Mouse (Mus musculus) forebrain, embryonic 12.5 days (tissue): ENCODE results near the gene Hebp2. TPM values are rescaled to one million over a fixed set of nuclear protein-coding genes. Genes with fewer than 3 reads are reported as not detected.
A peak's percentile ranks its signal among the peaks of the same experiment; 100 is the strongest.

Source experiments
- ATAC-seq: fragments of 200-750 bp; cut with Nextera tagmentation; 2 replicates; pipeline ENCODE4 v1.8.0; 2017; ENCODE audit warnings: moderate TSS enrichment; ENCODE audit not compliant: low FRiP score
- H3K27ac ChIP-seq: fragments of 300-500 bp; sonication (generic); 2 replicates; pipeline ENCODE4 v1.5.1; 2016; ENCODE audit warnings: mild to moderate bottlenecking
- H3K27me3 ChIP-seq: fragments of 300-500 bp; sonication (generic); 2 replicates; pipeline ENCODE4 v1.6.1; 2016; ENCODE audit warnings: mild to moderate bottlenecking
- H3K36me3 ChIP-seq: fragments of 300-500 bp; sonication (generic); replicated peaks from 2 replicates; pipeline ENCODE4 v1.6.1; 2016; ENCODE audit warnings: mild to moderate bottlenecking
- H3K4me1 ChIP-seq: fragments of 300-500 bp; sonication (generic); 2 replicates; pipeline ENCODE4 v1.6.1; 2016
- H3K4me2 ChIP-seq: fragments of 300-500 bp; sonication (generic); 2 replicates; pipeline ENCODE4 v1.6.1; 2016; ENCODE audit warnings: mild to moderate bottlenecking, moderate library complexity
- H3K4me3 ChIP-seq: fragments of 300-500 bp; sonication (generic); replicated peaks from 2 replicates; pipeline ENCODE4 v1.5.1; 2016; ENCODE audit warnings: mild to moderate bottlenecking
- H3K9ac ChIP-seq: fragments of 300-500 bp; sonication (generic); 2 replicates; pipeline ENCODE4 v1.6.1; 2016; ENCODE audit warnings: mild to moderate bottlenecking
- H3K9me3 ChIP-seq: fragments of 300-500 bp; sonication (generic); 2 replicates; pipeline ENCODE4 v1.6.1; 2016
- WGBS: fragments of 180-500 bp; shearing (Covaris S2); methylation state at CpG from one replicate; pipeline ENCODE4 v1.1.7; 2016; 5-methylcytosine and 5-hydroxymethylcytosine counted together
- polyA plus RNA-seq: library from polyadenylated mRNA; unstranded; fragments of >200 nt; fragmentation: Nextera tagmentation; extraction: Ambion mirVana; gene quantifications from 2 replicates; pipeline ENCODE4 v1.2.1, GENCODE M21; 2016

Gene Hebp2
- polyA plus RNA-seq, 1 experiment from 2014 or later: 8.8 TPM

DNA sequence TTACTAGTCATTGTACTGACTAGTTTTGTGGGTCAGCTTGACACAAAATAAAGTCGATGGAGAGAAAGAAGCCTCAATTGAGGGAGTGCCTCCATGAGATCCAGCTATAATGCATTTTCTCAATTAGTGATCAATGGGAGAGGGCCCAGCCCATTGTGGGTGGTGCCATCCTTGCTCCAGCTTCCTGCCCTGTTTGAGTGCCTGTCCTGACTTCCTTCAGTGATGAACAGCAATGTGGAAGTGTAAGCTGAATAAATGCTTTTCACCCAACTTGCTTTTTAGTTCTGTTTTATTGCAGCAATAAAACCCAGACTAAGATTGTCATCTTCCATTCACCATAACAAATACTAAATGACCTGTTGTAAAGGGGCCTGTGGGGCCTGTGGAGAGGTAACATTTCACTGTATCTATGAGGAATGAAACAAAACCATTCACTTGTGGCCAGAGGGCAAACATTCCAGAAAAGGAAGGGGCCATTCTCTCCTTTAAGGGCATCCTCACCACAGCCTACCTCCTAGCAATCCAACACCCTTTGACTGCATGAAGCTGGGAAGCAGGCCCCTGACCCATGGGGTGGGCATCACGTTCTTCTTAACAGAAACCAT, 37.9 kb downstream of the Hebp2 start:
- no peak overlapping the region for H3K27ac ChIP-seq
- WGBS: 75% methylated on average over 2 of the region's 2 CpGs
- H3K4me1 ChIP-seq: peaks cover 35% of the 10 kb centered on the region
- no peak overlapping the region for H3K4me2 ChIP-seq
- no peaks in the 10 kb centered on the region for H3K27me3 ChIP-seq
- no peak overlapping the region for H3K4me3 ChIP-seq
- no peak overlapping the region for H3K9ac ChIP-seq
- H3K36me3 ChIP-seq: 0 out of 2 replicates have a peak, but pooled peaks cover 7% of the 10 kb centered on the region
- H3K9me3 ChIP-seq: no peaks in the 10 kb centered on the region
- ATAC-seq: no peak

GRCm38 (mm10) chr10:18506501-18506946, 39.4 kb downstream of the Hebp2 start:
- 46% methylated on average over 6 of the region's 6 CpGs for WGBS
- Histone ChIP-seq H3K9me3 (no peaks in the 10 kb centered on the region), H3K4me1 (peaks cover 35% of the 10 kb centered on the region), H3K4me3 (no peak overlapping the region), H3K27ac (peak overlapping the region; percentile 48; the same call in 1 of the 2 replicates), H3K27me3 (no peaks in the 10 kb centered on the region), H3K36me3 (0 out of 2 replicates have a peak, but pooled peaks cover 5% of the 10 kb centered on the region), H3K4me2 (no peak overlapping the region), H3K9ac (no peak overlapping the region)
- ATAC-seq: no peak

DNA sequence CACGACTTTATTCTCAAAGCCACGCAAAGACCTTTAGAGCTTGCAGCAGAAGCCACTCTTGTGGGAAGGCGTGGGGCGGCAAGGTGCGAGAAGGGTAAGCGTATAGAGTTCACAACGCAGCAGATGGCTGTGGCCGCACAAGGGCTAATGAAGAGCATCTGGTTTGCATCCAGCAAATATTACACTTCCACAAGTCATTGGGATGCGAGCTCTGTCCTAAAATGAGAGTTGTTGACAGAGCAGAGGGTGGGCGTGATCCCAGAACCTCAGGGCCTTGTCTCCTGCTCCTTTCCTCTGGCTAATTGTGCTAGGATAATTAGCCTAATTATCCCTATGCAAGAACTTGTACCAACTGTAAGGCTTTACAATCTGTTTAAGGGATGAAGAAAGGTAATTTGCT, 40.2 kb downstream of the Hebp2 start:
- peak; percentile 86; the same call in 1 of the 2 replicates for ATAC-seq
- H3K9me3 ChIP-seq: no peaks in the 10 kb centered on the region
- H3K9ac ChIP-seq: no peak overlapping the region
- H3K4me2 ChIP-seq: no peak overlapping the region
- H3K27me3 ChIP-seq: no peaks in the 10 kb centered on the region
- 0 out of 2 replicates have a peak, but pooled peaks cover 4% of the 10 kb centered on the region for H3K36me3 ChIP-seq
- 38% methylated on average over 10 of the region's 10 CpGs for WGBS
- peak overlapping the region; percentile 50; the same call in 1 of the 2 replicates for H3K27ac ChIP-seq
- H3K4me1 ChIP-seq: peaks cover 35% of the 10 kb centered on the region
- no peak overlapping the region for H3K4me3 ChIP-seq

DNA sequence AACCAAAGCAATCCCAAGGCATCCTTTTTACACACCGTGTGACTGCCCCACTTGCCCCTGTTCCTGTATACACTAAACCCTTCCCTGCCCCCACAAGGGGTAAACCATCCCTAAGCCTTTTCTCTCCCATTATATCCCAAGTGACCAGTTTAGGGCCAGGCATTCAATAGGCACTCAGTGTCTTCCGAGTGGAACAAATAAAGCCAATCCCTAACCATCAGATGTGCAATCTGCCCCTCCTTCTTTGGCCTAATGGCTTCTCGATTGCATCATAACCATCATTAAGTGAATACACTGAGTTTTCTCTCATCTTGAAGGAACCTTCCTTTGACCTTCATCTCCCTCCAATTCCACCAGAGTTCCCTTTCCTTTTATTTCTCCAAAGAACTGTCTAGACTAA, 43.9 kb downstream of the Hebp2 start:
- H3K27ac ChIP-seq: no peak overlapping the region
- no peak overlapping the region for H3K4me3 ChIP-seq
- no peak overlapping the region for H3K4me2 ChIP-seq
- WGBS: 50% methylated on average over 3 of the region's 3 CpGs
- H3K36me3 ChIP-seq: peaks cover 12% of the 10 kb centered on the region; the same call in 1 of the 2 replicates
- H3K27me3 ChIP-seq: no peaks in the 10 kb centered on the region
- ATAC-seq: no peak
- no peak overlapping the region for H3K9ac ChIP-seq
- peaks cover 18% of the 10 kb centered on the region for H3K4me1 ChIP-seq
- no peaks in the 10 kb centered on the region for H3K9me3 ChIP-seq

DNA sequence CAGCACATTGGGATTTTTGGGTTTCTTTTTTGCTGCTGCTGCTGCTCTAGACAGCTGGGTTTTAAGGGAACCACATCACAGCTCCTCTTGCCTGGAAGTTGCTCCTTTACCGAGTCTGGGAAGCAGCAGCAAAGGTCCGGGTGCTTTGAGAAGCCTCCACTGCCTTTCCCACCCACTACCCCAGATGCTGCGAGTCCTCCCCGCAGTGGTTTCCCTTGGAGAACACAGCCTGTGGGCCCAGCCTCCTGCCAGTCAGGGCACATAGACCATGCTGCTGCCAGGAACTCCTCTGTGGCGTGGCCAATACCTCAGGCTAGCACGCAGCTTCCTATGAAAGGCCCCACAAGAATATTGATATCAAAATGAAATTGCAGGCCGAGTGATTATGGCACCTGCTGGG, 48.8 kb downstream of the Hebp2 start:
- H3K4me2 ChIP-seq: no peak overlapping the region
- peaks cover 7% of the 10 kb centered on the region; the same call in 1 of the 2 replicates for H3K36me3 ChIP-seq
- no peak overlapping the region for H3K9ac ChIP-seq
- H3K27me3 ChIP-seq: no peaks in the 10 kb centered on the region
- no peaks in the 10 kb centered on the region for H3K9me3 ChIP-seq
- no peak overlapping the region for H3K27ac ChIP-seq
- 81% methylated on average over 7 of the region's 7 CpGs for WGBS
- H3K4me1 ChIP-seq: peaks cover 4% of the 10 kb centered on the region; the same call in 1 of the 2 replicates
- ATAC-seq: no peak
- no peak overlapping the region for H3K4me3 ChIP-seq

DNA sequence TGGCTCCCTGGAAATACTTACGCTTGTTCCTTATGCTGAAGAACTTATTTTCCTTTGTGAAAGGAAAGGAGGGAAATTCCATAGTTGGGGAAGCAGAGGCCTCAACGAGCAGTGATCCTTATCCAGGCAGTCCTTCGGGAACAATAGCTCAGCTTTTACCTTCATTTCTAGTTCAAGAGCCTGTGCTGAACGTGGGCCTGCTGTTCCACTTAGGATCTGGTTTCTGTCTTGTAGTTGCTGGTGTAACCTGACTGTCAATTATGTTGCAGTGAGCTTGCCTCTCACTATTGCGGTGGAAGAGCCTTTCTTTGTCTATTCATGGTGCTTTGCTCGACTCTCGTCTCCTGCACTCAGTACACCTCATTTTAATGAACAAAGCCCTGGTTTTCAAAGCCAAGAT, 51.6 kb downstream of the Hebp2 start:
- Histone ChIP-seq H3K4me2 (no peak overlapping the region), H3K4me3 (no peak overlapping the region), H3K36me3 (no peaks in the 10 kb centered on the region; the same call in 1 of the 2 replicates), H3K27ac (no peak overlapping the region), H3K9me3 (no peaks in the 10 kb centered on the region), H3K27me3 (no peaks in the 10 kb centered on the region), H3K9ac (no peak overlapping the region), H3K4me1 (peaks cover 4% of the 10 kb centered on the region; the same call in 1 of the 2 replicates)
- no peak for ATAC-seq
- 38% methylated on average over 7 of the region's 7 CpGs for WGBS

- WGBS: 89% methylated on average over 11 of the region's 11 CpGs
- Histone ChIP-seq H3K9me3 (no peaks in the 10 kb centered on the region), H3K4me1 (peaks cover 4% of the 10 kb centered on the region; the same call in 1 of the 2 replicates), H3K27me3 (no peaks in the 10 kb centered on the region), H3K27ac (no peak overlapping the region), H3K36me3 (no peaks in the 10 kb centered on the region; the same call in 1 of the 2 replicates), H3K9ac (no peak overlapping the region), H3K4me2 (no peak overlapping the region), H3K4me3 (no peak overlapping the region)
- ATAC-seq: no peak
These were observed 52.6 kb downstream of the Hebp2 start for GRCm38 (mm10) chr10:18493010-18493894.

DNA sequence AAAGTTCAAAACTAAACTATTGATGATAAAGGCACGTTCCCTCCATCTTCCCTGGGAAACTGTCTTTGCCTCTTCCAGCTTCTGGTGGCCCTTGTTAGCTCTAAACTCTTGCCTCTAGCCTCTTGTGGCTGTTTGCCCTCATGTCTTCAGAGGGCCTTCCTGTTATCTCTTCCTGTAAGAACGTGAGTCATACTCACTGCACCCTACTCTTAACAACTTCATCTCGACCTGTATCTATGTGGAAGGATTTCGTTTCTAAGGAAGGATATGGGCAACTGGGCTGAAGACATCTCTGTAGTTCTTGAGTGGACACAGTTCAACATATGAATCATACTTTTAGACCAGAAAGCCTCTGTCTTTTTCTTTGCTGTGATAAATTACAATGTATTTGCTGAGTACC, 53.9 kb downstream of the Hebp2 start:
- Histone ChIP-seq H3K9me3 (no peaks in the 10 kb centered on the region), H3K27ac (no peak overlapping the region), H3K4me2 (no peak overlapping the region), H3K27me3 (no peaks in the 10 kb centered on the region), H3K9ac (no peak overlapping the region), H3K36me3 (no peaks in the 10 kb centered on the region), H3K4me1 (peaks cover 4% of the 10 kb centered on the region; the same call in 1 of the 2 replicates), H3K4me3 (no peak overlapping the region)
- 87% methylated on average over 4 of the region's 4 CpGs for WGBS
- no peak for ATAC-seq

DNA sequence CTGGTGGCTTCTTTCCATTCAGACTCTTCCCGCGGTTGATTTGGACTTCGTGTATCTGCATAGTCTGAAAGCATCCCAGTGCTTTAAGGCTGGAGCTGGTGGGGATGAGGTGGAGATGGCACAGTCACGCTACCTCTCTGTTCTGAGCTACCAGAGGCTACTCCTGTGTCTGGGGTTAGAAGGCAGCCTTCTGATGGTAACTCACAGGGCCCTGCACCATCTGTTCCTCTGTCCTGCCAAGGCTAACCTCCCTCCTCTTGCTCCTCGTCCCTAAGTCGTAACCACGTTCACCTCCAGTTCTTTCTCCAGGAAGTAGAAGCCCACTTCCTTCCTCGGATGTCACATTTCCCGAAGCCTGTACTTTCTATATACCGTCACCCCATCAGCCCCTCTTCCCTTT, 55.9 kb downstream of the Hebp2 start:
- Histone ChIP-seq H3K27ac (no peak overlapping the region), H3K4me1 (peaks cover 4% of the 10 kb centered on the region; the same call in 1 of the 2 replicates), H3K27me3 (no peaks in the 10 kb centered on the region), H3K9ac (no peak overlapping the region), H3K4me2 (no peak overlapping the region), H3K36me3 (no peaks in the 10 kb centered on the region), H3K9me3 (no peaks in the 10 kb centered on the region), H3K4me3 (no peak overlapping the region)
- ATAC-seq: no peak
- WGBS: 92% methylated on average over 10 of the region's 10 CpGs

Other genes with a start within 250 kb of the Hebp2 start
- gene Nhsl1, start 227.1 kb downstream of the Hebp2 start, polyA plus RNA-seq: 15.9 and 17.2 TPM in 2 replicates
- 2.1 and 2.2 TPM in 2 replicates for gene Arfgef3, start 197.9 kb upstream of the Hebp2 start, polyA plus RNA-seq
- gene Gm4922, start 240.7 kb upstream of the Hebp2 start, polyA plus RNA-seq: 0.17 and 0.22 TPM in 2 replicates